Mouse (Mus musculus) ES-Bruce4 (cell line): ENCODE data around the gene Zfp3.

Experiments
- CTCF ChIP-seq: IDR thresholded peaks from one replicate; pipeline ENCODE4 v1.8.1; 2011; ENCODE audit warnings: low read depth, low read length
- EP300 ChIP-seq: IDR thresholded peaks from 2 replicates; pipeline ENCODE4 v1.6.1; 2011; ENCODE audit warnings: low read depth, low read length; ENCODE audit not compliant: insufficient read depth
- POLR2A ChIP-seq: IDR thresholded peaks from one replicate; pipeline ENCODE4 v1.8.1; 2011; ENCODE audit warnings: low read length; ENCODE audit not compliant: insufficient read depth

- no peak for TF ChIP-seq POLR2A
- no peak for TF ChIP-seq CTCF
- TF ChIP-seq EP300 = no peak
Measured at GRCm38 (mm10) chr11:70727385-70727784, 36.6 kb upstream of the Zfp3 start.
